Mouse (Mus musculus) T-helper 1 cell (primary cell): Measurements from ENCODE around the gene Sdr9c7.
"Not testable (repeated sequence)": the region's sequence is repeated elsewhere in the genome, so short reads cannot be mapped to it uniquely, and the experiment has no call there.

Experiments used
- in situ Hi-C: fragments of 300-600 bp; cut with MboI, MseI; formaldehyde crosslinking; loops from one replicate; pipeline ENCODE4 v1.15.1; 2025; ENCODE audit warnings: high pct_unique_total_duplicates

The Sdr9c7 gene

DNA sequence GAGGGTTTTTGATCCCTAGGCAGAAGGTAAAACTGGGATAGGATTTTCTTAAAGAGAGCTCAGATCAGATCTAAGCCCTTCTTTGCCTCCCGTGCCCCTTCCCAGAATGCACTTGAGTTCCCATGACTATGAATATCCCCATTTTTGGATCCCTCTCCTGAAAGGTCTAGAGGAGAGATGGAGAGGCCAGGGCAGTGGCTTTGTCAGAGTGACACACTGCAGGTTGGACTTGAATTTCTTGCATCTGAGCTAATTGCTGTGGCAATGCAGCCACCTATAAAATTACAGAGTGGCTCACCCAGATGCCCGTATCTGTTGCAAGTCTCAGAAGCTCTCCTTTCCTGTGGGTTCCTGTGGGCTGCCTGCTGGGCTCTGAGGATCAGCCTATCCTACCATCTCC, at the start of gene Sdr9c7:
TSS of gene Sdr9c7 (plus strand) at position 301 of the 400 bp plus-strand sequence.
- in situ Hi-C loops, result no loop called here

- in situ Hi-C loops, result no loop called here
Measured at GRCm38 (mm10) chr10:127849628-127850027, 48.7 kb upstream of the Sdr9c7 start, which contains the start of gene Rdh19. TSS of gene Rdh19 (plus strand) at chr10:127849928.

- in situ Hi-C loops, result no loop called here
Measured at GRCm38 (mm10) chr10:127856376-127856775, 41.9 kb upstream of the Sdr9c7 start.

DNA sequence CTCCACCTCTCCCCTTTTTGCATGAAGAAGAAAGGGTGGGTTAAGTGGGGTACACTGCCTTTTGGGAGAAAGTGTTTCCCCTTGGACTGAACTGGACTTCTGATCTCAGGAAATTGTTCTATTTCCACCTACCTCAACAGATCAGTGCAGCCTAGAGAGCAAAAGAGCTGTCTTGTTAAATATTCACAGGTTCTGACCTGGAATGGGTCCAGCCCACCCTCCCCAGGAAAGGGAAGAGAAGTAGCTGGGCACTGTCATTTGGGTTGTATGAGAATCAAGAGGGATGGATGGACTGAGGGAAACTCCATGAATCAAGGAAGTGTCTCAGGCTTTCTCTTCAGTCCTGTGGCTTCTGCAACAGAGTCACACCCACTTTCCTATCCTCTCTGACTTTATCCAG, 33.4 kb upstream of the Sdr9c7 start:
- in situ Hi-C loops, result no loop called here

GRCm38 (mm10) chr10:127866232-127866631, 32.1 kb upstream of the Sdr9c7 start, which contains the start of gene Rdh16f2:
TSS of gene Rdh16f2 (plus strand) at chr10:127866474.
- in situ Hi-C loops, result no loop called here

DNA sequence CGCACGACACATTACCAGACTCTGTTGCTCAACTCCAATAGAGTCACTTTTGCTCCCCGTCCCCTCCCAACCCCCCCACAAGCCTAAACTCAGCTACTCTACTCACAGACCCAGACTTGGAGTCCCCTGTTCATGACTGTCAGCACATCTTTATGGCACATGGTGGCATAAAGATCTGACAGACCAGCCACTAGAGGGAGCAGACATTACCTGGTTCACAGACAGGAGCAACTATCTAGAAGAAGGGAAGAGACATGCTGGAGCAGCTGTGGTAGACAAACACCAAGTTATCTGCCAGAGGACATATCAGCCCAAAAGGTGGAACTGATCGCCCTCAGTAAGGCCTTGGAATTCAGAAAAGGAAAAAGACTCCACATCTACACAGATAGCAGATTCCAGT, 25.8 kb upstream of the Sdr9c7 start:
- in situ Hi-C loops, result loop anchor here (10.0 kb wide), 1 partner anchor 912 kb away; no protein-coding TSS in a partner anchor

- in situ Hi-C loops, result loop anchor here (10.0 kb wide), 1 partner anchor 907 kb away; no protein-coding TSS in a partner anchor
Measured at GRCm38 (mm10) chr10:127877681-127878080, 20.6 kb upstream of the Sdr9c7 start.

DNA sequence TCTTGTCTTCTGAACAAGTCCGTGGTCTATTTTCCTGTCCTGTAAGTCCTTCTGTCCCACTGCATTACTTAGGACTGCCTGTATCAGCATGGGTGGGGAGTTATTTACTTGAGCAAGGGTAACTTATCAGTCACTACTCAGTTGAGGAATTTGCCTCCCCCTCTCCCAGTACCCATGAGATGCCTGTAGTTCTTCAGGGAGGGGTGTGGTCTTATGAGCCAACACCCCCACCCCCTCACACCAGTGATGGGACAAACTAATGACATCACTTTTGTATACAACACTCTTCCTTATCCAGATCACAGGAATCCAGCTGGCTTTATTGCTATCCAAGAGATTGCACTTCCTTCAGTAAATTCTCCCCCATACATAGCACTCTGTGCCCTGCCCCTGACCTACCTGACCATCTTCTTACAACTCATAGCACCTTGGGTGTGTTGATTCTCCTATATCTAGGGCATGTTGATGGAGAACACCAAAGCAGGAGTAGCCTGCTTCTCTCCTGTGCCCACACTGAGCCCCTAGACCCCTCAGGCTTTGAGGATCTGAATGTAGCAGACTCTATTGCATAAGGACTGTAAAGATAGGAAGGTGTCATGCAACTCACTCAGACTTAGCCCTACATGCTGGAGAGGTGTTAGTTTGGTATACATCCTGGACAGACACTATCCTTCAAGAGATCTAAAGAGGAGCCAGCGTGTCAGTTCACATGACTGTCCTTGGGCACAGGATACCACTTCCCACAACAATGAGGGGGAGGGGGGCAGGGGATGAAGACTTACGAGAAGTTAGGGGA, 19.9 kb upstream of the Sdr9c7 start:
- in situ Hi-C loops, result loop anchor here (10.0 kb wide), 1 partner anchor 906 kb away; no protein-coding TSS in a partner anchor

GRCm38 (mm10) chr10:127879155-127879688, 19.1 kb upstream of the Sdr9c7 start:
- in situ Hi-C loops, result loop anchor here (10.0 kb wide), 1 partner anchor 906 kb away; no protein-coding TSS in a partner anchor

DNA sequence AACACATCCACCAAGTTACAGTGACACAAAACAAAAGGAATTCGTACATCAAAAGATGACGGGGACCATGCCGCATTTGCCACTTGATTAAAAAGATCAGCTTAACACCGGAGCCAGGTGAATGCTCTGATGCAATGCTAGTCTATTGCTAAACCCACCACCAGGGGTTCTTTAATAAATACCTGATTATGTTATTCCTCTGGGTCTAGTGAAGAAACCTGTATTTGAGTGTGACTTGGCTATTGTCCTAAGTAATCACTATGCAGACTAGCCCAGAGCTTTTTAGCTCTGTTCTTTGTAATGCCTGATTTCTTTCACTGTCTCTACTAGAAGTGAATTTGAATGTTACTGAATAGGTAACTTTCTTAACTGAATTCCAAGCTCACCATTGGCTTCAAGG, 17.3 kb upstream of the Sdr9c7 start:
- in situ Hi-C loops, result no loop called here

- in situ Hi-C loops, result no loop called here
Measured at GRCm38 (mm10) chr10:127886551-127886950, 11.8 kb upstream of the Sdr9c7 start.

- in situ Hi-C loops, result no loop called here
Measured at GRCm38 (mm10) chr10:127886971-127887370, 11.3 kb upstream of the Sdr9c7 start.

GRCm38 (mm10) chr10:127888605-127889004, 9.7 kb upstream of the Sdr9c7 start, which contains the start of gene Rdh7:
TSS of gene Rdh7 (minus strand) at chr10:127888817.
- in situ Hi-C loops, result no loop called here

GRCm38 (mm10) chr10:127891481-127891880, 6.8 kb upstream of the Sdr9c7 start:
- in situ Hi-C loops, result no loop called here

GRCm38 (mm10) chr10:127893163-127894022, 4.9 kb upstream of the Sdr9c7 start:
- in situ Hi-C loops, result not testable (repeated sequence)

- in situ Hi-C loops, result no loop called here
Measured at GRCm38 (mm10) chr10:127896705-127897104, 1.6 kb upstream of the Sdr9c7 start.

DNA sequence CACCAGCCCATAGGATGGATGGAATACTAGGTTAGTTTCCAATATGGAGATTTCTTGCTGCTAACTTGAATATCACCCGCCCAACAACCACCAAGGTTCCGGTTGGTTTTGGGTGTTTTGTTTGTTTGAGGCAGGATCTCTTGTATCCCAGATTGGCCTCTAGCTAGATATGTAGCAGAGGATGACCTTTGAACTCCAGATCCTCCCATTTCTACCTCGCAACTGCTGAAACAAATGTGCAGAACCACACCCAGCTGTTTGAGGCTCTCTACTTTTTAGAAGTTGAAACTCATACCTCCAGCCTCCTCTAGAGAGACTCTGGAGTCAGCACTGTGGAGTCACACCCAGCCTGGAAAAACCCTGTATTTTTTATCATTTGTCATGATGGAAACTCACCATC, 812 bp upstream of the Sdr9c7 start:
- in situ Hi-C loops, result no loop called here

- in situ Hi-C loops, result loop anchor here (5.0 kb wide), 1 partner anchor 78 kb away; no protein-coding TSS in a partner anchor
Measured at GRCm38 (mm10) chr10:127899783-127900182, 1.5 kb downstream of the Sdr9c7 start.

DNA sequence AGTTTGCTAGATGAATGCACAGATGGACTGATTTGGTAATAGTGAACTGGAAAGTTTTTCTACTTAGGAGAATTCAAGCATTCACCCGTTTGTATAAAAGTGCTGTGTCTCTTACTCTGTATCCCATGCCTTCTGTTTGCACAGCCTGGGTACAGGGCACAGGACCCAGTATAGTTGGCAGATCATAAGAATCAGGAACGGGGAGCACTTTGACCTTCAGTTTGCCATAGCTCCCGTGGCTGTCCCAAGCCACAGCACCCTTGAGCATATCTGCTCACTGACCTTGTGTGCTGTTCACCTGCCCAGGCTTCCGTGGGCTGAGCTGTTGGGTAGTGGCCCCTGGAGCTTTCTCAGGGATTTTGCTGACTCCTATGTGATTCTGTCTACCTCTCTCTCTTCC, 3.4 kb downstream of the Sdr9c7 start:
- in situ Hi-C loops, result loop anchor here (5.0 kb wide), 1 partner anchor 76 kb away; no protein-coding TSS in a partner anchor

- in situ Hi-C loops, result loop anchor here (5.0 kb wide), 1 partner anchor 74 kb away; no protein-coding TSS in a partner anchor
Measured at GRCm38 (mm10) chr10:127903116-127903515, 4.8 kb downstream of the Sdr9c7 start.

- in situ Hi-C loops, result loop anchor here (5.0 kb wide), 1 partner anchor 72 kb away; no protein-coding TSS in a partner anchor
Measured at GRCm38 (mm10) chr10:127904718-127905446, 6.6 kb downstream of the Sdr9c7 start.
